Mouse (Mus musculus) splenic B cell, adult 2 months (primary cell): ENCODE results near the gene Zmiz1.

Source experiments
- DNase-seq: peaks from one replicate; pipeline ENCODE4 v3.0.0-alpha.2; 2011; ENCODE audit warnings: low read depth, low spot score
- H3K27me3 ChIP-seq: 2 replicates; pipeline ENCODE4 v1.6.1; 2012; ENCODE audit warnings: mild to moderate bottlenecking, low read length, moderate library complexity, mixed read lengths; ENCODE audit not compliant: control insufficient read depth, poor library complexity, insufficient read depth, severe bottlenecking
- H3K36me3 ChIP-seq: 2 replicates; pipeline ENCODE4 v1.6.1; 2012; ENCODE audit warnings: mild to moderate bottlenecking, low read length, moderate library complexity, mixed read lengths; ENCODE audit not compliant: control insufficient read depth, poor library complexity, insufficient read depth, severe bottlenecking

Gene Zmiz1

GRCm38 (mm10) chr14:25459016-25459393, at the start of gene Zmiz1:
Gene Zmiz1, plus strand, starts transcription at chr14:25459185.
- Histone ChIP-seq H3K27me3 (no peaks in the 10 kb centered on the region), H3K36me3 (no peaks in the 10 kb centered on the region)
- DNase-seq: peak; percentile 84

GRCm38 (mm10) chr14:25411848-25412527, 47.0 kb upstream of the Zmiz1 start:
- H3K36me3 ChIP-seq: no peaks in the 10 kb centered on the region
- H3K27me3 ChIP-seq: no peaks in the 10 kb centered on the region
- DNase-seq: no peak

DNA sequence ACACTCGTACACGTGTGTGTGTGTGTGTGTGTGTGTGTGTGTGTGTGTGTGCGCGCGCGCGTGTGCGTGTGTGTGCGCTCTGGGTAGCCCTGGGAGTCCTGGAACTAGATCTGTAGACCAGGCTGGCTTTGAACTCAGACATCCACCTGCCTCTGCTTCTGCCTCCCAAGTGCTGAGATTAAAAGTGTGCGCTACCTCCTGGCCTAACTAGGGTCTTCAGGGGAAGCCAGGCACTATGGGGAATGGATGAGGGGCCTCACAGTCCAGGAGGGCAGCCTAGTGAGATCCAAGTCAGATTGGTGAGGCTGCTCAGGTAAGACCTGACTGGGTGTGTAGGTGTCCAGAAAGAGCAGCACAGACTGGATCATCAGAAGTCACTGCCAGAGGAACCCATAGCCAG, 46.2 kb upstream of the Zmiz1 start:
- Histone ChIP-seq H3K27me3 (no peaks in the 10 kb centered on the region), H3K36me3 (no peaks in the 10 kb centered on the region)
- DNase-seq: no peak

- peak; percentile 14 for DNase-seq
- no peaks in the 10 kb centered on the region for H3K36me3 ChIP-seq
- no peaks in the 10 kb centered on the region for H3K27me3 ChIP-seq
These were observed 45.5 kb upstream of the Zmiz1 start for GRCm38 (mm10) chr14:25413510-25413909.

- H3K36me3 ChIP-seq: no peaks in the 10 kb centered on the region
- peak; percentile 29 for DNase-seq
- no peaks in the 10 kb centered on the region for H3K27me3 ChIP-seq
These were observed 44.9 kb upstream of the Zmiz1 start for GRCm38 (mm10) chr14:25414115-25414514.

DNA sequence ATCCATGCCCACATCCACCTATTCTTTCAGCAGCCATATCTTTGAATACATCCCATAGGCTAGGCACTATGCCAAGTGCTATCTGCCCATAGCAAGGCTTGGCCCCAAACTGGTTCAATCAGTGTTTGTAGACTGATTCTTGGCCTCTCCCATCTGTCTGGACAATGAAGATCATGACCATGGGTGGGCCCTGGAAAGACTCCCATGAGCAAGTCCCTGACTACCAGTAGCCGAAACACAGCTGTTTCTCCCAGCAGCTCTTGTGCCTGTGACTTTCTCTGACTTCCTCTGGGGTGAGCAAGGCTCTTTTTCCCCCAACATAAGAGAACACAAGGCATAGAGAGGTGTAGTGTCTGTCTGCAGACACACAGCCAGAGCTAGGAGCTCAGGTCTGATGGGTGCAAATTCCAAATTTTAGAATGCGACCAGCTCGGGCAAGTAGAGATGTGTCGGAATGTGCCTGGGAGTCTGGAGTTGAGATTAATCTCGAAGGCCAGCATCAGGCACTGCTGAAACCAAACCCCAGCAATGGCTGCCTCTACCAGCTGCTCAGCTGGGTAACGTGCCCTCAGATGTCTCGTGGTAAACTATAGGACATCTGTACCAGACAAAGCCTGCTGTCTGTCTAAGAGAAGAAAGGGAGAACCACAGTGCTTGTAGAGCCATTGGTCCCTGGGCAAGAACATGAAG, 38.8 kb upstream of the Zmiz1 start:
- DNase-seq: no peak
- Histone ChIP-seq H3K27me3 (no peaks in the 10 kb centered on the region), H3K36me3 (no peaks in the 10 kb centered on the region)

DNA sequence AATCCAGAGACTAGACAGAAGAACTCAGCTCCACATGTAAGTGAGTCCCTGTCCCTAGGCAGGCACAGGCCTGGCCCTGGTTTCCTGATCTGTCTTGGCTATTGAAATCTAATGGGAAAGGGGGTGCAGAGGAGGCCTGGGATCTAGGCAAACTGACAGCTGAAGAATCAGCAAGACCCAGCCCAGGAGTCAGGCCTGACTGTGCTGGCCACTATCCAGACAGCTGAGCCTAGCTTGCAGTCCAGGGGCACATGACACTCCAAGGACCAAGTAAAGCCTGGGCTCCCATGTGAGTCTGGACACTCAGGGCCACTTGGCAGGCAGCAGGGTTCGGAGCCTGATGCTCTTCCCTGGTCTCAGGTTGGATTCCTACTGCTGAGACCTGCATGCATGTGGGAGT, 38.0 kb upstream of the Zmiz1 start:
- DNase-seq: no peak
- Histone ChIP-seq H3K27me3 (no peaks in the 10 kb centered on the region), H3K36me3 (no peaks in the 10 kb centered on the region)

DNA sequence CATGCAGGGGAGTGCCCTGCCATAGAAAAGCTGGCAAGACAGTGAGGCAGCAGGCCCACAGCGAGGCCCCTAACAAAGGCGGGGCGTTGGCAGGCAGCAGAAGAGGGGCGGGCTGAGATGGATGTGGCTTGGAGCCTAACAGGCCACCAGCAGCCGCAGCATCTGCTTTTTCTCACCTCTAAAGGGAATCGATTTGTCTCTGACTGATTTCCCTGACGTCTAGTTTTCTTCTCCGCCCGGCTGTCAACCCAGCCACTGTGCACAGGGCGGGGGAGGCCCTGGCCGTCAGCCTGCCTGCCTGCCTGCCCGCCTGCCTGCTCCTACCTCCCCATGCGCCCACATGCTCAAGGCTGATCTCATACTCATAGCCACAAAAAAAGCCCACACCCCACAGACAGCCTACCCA, 37.4 kb upstream of the Zmiz1 start:
- no peak for DNase-seq
- no peaks in the 10 kb centered on the region for H3K27me3 ChIP-seq
- no peaks in the 10 kb centered on the region for H3K36me3 ChIP-seq

DNA sequence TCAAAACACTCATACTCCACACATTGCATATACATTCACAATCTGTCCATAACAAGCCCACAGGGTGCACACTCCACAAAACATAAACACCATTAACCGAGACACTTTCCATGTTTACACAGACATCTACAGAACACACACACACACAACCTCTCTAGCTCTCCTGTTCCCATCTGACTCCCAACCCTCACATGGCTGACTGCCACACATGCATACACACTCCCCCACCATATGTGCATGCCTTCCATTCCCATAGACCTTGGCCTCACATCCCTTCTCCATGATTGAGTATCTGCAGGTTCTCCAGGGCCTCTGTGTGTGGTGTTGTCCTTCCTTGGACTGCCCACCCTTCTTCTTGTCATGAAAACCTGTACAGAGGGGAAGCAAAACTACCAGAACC, 36.0 kb upstream of the Zmiz1 start:
- Histone ChIP-seq H3K36me3 (no peaks in the 10 kb centered on the region), H3K27me3 (no peaks in the 10 kb centered on the region)
- DNase-seq: no peak

DNA sequence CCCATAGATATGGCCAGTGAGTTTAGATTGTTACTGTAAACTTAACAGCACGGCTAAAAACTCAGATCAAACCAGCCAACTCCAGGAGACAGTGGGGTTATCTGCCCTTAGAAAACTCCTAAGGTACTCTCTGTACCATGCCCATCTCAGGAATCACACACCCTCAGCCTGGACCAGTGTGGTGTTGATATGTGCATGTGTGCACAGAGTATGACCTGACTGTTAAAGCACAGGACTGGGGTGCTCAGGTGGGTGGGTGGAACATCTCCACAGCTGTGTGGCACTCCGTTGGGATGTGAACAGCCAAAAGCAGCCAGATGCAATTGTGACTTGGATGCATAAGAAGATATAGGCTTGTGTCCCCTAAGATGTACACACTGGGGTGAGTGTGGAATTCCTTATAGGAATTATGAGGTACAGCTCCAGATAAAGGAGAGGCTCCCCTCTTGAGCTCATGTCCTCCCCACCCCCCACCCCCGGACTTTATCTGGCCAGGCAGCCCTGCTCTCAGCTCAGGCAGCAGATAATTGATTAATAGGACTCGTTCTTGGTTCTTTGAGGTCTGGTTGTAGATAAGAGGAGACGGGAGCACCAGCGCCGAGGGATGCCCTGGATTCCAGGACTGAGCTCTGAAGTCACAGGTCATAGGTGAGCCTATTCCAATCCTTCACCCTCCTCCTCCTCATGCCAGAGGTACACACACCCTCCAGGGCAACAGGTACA, 35.1 kb upstream of the Zmiz1 start:
- Histone ChIP-seq H3K36me3 (no peaks in the 10 kb centered on the region), H3K27me3 (no peaks in the 10 kb centered on the region)
- no peak for DNase-seq

DNA sequence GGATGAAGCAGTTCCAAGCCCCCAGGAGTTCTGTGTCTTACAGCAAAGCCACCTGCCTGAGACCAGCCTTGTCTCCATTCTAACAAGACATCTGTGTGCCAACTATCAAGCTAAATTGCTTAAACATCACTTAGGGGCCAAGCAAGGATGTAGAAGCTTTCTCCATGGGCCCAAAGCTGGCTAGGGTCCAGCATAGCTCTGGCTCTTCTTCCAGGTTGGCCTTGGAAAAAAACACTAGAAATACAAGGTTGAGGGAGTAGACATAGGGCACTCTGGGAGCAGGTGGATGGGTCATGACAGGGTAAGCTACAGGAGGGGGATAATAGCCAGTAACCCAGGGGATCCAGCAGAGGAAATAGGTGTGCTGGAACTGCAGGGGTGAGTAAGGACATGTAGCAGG, 20.7 kb upstream of the Zmiz1 start:
- no peak for DNase-seq
- Histone ChIP-seq H3K36me3 (no peaks in the 10 kb centered on the region), H3K27me3 (no peaks in the 10 kb centered on the region)

GRCm38 (mm10) chr14:25440116-25440515, 18.9 kb upstream of the Zmiz1 start:
- no peaks in the 10 kb centered on the region for H3K27me3 ChIP-seq
- H3K36me3 ChIP-seq: no peaks in the 10 kb centered on the region
- DNase-seq: no peak

DNA sequence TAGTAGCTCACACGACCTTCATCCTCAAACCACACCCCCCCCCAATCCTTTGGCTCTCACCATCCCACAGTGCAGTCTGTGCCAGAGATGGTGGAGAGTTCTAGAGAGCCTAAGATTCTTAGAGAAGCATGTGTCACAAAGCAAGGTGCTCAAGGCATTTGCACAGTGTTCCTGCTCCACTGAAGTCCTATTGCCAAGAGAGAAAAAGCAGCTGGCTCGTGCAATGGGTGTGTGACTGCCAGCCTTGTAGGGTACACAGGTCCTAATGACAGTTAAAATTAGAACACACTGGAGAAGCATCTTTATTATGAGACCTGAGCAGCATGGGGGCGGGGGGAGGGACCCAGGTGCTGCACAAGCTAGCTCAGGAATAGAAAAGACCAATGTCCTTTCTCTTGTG, 18.2 kb upstream of the Zmiz1 start:
- H3K27me3 ChIP-seq: no peaks in the 10 kb centered on the region
- H3K36me3 ChIP-seq: no peaks in the 10 kb centered on the region
- DNase-seq: no peak

GRCm38 (mm10) chr14:25441469-25441868, 17.5 kb upstream of the Zmiz1 start:
- no peaks in the 10 kb centered on the region for H3K27me3 ChIP-seq
- no peaks in the 10 kb centered on the region for H3K36me3 ChIP-seq
- no peak for DNase-seq

- DNase-seq: no peak
- H3K36me3 ChIP-seq: no peaks in the 10 kb centered on the region
- H3K27me3 ChIP-seq: no peaks in the 10 kb centered on the region
These were observed 16.3 kb upstream of the Zmiz1 start for GRCm38 (mm10) chr14:25442676-25443075.
